Comparison of ENCODE assay signal across 8 mouse cellular contexts in the genomic region with DNA sequence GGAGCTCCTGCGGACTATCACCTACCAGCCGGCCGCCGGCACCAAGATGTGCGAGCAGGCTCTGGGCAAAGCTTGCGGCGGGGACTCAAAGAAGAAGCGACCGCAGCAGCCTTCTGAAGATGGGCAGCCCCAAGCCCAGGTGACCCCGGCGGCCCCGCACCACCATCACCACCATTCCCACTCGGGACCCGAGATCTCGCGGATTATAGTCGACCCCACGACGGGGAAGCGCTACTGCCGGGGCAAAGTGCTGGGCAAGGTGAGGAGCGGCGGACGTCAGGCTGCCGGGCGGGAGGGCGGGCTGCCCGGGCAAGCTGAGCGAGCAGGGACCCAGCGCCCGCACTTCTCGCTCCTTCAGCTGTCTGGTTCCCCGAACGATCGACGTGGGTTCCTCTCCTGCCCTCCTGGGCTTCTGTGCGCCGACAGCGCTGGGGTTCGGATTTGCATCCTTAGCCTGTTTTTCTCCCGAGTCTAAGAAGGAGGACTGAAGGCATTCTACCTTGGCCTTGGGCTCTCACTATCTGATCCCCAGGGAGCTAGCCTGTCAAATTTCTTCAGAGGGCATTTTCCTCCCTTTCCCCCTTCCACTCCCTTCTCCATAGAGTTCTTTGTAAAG. TPM values are rescaled to one million over a fixed set of nuclear protein-coding genes. Genes with fewer than 3 reads are reported as not detected.
DNase-seq lines count a peak whose midpoint lies in the region; ATAC-seq and TF ChIP-seq lines count a peak whose summit lies in the region.

No protein-coding gene starts in this region.

- H3K27ac ChIP-seq in kidney, postnatal 0 days, result peak overlapping the region; percentile 75
- peak overlapping the region; percentile 85 for H3K27ac ChIP-seq in forebrain, embryonic 14.5 days (ENCODE audit: low read depth, low read length)
- peak overlapping the region; percentile 85 for H3K27ac ChIP-seq in limb, embryonic 13.5 days
- peak overlapping the region; percentile 57; the same call in 1 of the 2 replicates for H3K27ac ChIP-seq in neural tube, embryonic 12.5 days

- H3K36me3 ChIP-seq in kidney, postnatal 0 days (ENCODE audit: insufficient read depth, low read length), result peaks cover 20% of the 10 kb centered on the region
- peaks cover 28% of the 10 kb centered on the region for H3K36me3 ChIP-seq in forebrain, embryonic 14.5 days (ENCODE audit: control insufficient read depth, insufficient read depth, low read length)
- H3K36me3 ChIP-seq in limb, embryonic 13.5 days, result peaks cover 32% of the 10 kb centered on the region
- H3K36me3 ChIP-seq in neural tube, embryonic 12.5 days, result peaks cover 26% of the 10 kb centered on the region

- DNase-seq in kidney, postnatal 0 days (ENCODE audit: low spot score), result peak; percentile 55
- DNase-seq in kidney, adult 18-20 months, result no peak
- peak; percentile 53 for DNase-seq in forebrain, embryonic 14.5 days (ENCODE audit: low spot score)
- no peak for DNase-seq in cerebellum, adult 9-11 months
- no peak for DNase-seq in thymus, postnatal 25 days

- H3K4me1 ChIP-seq in kidney, postnatal 0 days (replicated peaks; ENCODE audit: insufficient read depth, low read length), result no peaks in the 10 kb centered on the region
- H3K4me1 ChIP-seq in forebrain, embryonic 14.5 days (ENCODE audit: control insufficient read depth, insufficient read depth, low read length), result no peaks in the 10 kb centered on the region
- H3K4me1 ChIP-seq in limb, embryonic 13.5 days, result peaks cover 25% of the 10 kb centered on the region
- peaks cover 3% of the 10 kb centered on the region; the same call in 1 of the 2 replicates for H3K4me1 ChIP-seq in neural tube, embryonic 12.5 days

- H3K4me2 ChIP-seq in kidney, postnatal 0 days (ENCODE audit: low read length), result peak overlapping the region; percentile 90
- H3K4me2 ChIP-seq in forebrain, embryonic 14.5 days (ENCODE audit: low read length), result peak overlapping the region; percentile 98
- peak overlapping the region; percentile 98 for H3K4me2 ChIP-seq in limb, embryonic 13.5 days (replicated peaks)
- peak overlapping the region; percentile 97 for H3K4me2 ChIP-seq in neural tube, embryonic 12.5 days (replicated peaks)

- TF ChIP-seq CTCF in kidney, postnatal 0 days (IDR thresholded peaks at IDR 0.05; ENCODE audit: low read depth), result no peak

- peak overlapping the region; percentile 51 for H3K4me3 ChIP-seq in kidney, postnatal 0 days (replicated peaks; ENCODE audit: low read depth, low read length)
- peak overlapping the region; percentile 69 for H3K4me3 ChIP-seq in forebrain, embryonic 14.5 days (ENCODE audit: low read depth, low read length)
- peak overlapping the region; percentile 78 for H3K4me3 ChIP-seq in limb, embryonic 13.5 days
- peak overlapping the region; percentile 69 for H3K4me3 ChIP-seq in neural tube, embryonic 12.5 days

- no peaks in the 10 kb centered on the region for H3K9me3 ChIP-seq in kidney, postnatal 0 days (replicated peaks; ENCODE audit: low read length)
- H3K9me3 ChIP-seq in forebrain, embryonic 14.5 days (replicated peaks; ENCODE audit: control insufficient read depth, low read length), result no peaks in the 10 kb centered on the region
- peaks cover 5% of the 10 kb centered on the region for H3K9me3 ChIP-seq in limb, embryonic 13.5 days
- H3K9me3 ChIP-seq in neural tube, embryonic 12.5 days, result no peaks in the 10 kb centered on the region

- H3K27me3 ChIP-seq in kidney, postnatal 0 days (ENCODE audit: insufficient read depth, low read length), result no peaks in the 10 kb centered on the region
- H3K27me3 ChIP-seq in forebrain, embryonic 14.5 days (replicated peaks; ENCODE audit: control insufficient read depth, insufficient read depth, low read length), result no peaks in the 10 kb centered on the region
- H3K27me3 ChIP-seq in limb, embryonic 13.5 days, result no peaks in the 10 kb centered on the region
- no peaks in the 10 kb centered on the region for H3K27me3 ChIP-seq in neural tube, embryonic 12.5 days (replicated peaks)

- WGBS in kidney, postnatal 0 days, result under 1% methylated on average over 37 of the region's 41 CpGs
- 1% methylated on average over 32 of the region's 41 CpGs for WGBS in forebrain, embryonic 14.5 days
- WGBS in limb, embryonic 13.5 days, result under 1% methylated on average over 41 of the region's 41 CpGs
- under 1% methylated on average over 41 of the region's 41 CpGs for WGBS in neural tube, embryonic 12.5 days

- ATAC-seq in kidney, postnatal 0 days (replicated peaks; ENCODE audit: low FRiP score, low read depth), result peak; percentile 5
- ATAC-seq in activated CD4-positive, CD25-positive, alpha-beta regulatory T cell, adult 4 months, result peak; percentile 1
- peak; percentile 35 for ATAC-seq in forebrain, embryonic 14.5 days
- ATAC-seq in limb, embryonic 13.5 days (ENCODE audit: low FRiP score, low read depth), result peak; percentile 10; the same call in 1 of the 2 replicates
- peak; percentile 52 for ATAC-seq in neural tube, embryonic 12.5 days (ENCODE audit: low FRiP score, low read depth)

- H3K9ac ChIP-seq in kidney, postnatal 0 days (ENCODE audit: low read depth, low read length), result peak overlapping the region; percentile 73
- H3K9ac ChIP-seq in forebrain, embryonic 14.5 days (ENCODE audit: low read length), result peak overlapping the region; percentile 75
- H3K9ac ChIP-seq in limb, embryonic 13.5 days, result peak overlapping the region; percentile 91
- H3K9ac ChIP-seq in neural tube, embryonic 12.5 days, result peak overlapping the region; percentile 89

RNA-seq across cellular contexts. Expression of gene Plk2, which starts 0.4 kb away (rescaled TPM):
- 50.5 and 54.9 TPM in 2 replicates for polyA plus RNA-seq in kidney, postnatal 0 days (2015; fragmentation: Nextera tagmentation; extraction: Ambion mirVana)
- polyA plus RNA-seq in activated CD4-positive, CD25-positive, alpha-beta regulatory T cell, adult 4 months (2017; shearing (Covaris generic)), result 1 to 10 TPM; 2.0 to 2.4 TPM
- polyA plus RNA-seq in forebrain, embryonic 14.5 days (2014; fragmentation: Nextera tagmentation; extraction: Ambion mirVana), result 152 and 191 TPM in 2 replicates
- 180 and 193 TPM in 2 replicates for polyA plus RNA-seq in limb, embryonic 13.5 days (2015; fragmentation: Nextera tagmentation; extraction: Ambion mirVana)
- 93.3 TPM in 2 replicates for polyA plus RNA-seq in neural tube, embryonic 12.5 days (2016; fragmentation: Nextera tagmentation; extraction: Ambion mirVana)

RNA-seq across cellular contexts. Expression of gene Gapt, which starts 38.3 kb away (rescaled TPM):
- 0.06 and 0.21 TPM in 2 replicates for polyA plus RNA-seq in kidney, postnatal 0 days (2015; fragmentation: Nextera tagmentation; extraction: Ambion mirVana)
- under 1 TPM in 1 of 2 experiments, not detected in 1; 0.23 TPM for polyA plus RNA-seq in activated CD4-positive, CD25-positive, alpha-beta regulatory T cell, adult 4 months (2017; shearing (Covaris generic))
- not detected in 2 replicates for polyA plus RNA-seq in forebrain, embryonic 14.5 days (2014; fragmentation: Nextera tagmentation; extraction: Ambion mirVana)
- polyA plus RNA-seq in limb, embryonic 13.5 days (2015; fragmentation: Nextera tagmentation; extraction: Ambion mirVana), result 0.11 and 0.15 TPM in 2 replicates
- polyA plus RNA-seq in neural tube, embryonic 12.5 days (2016; fragmentation: Nextera tagmentation; extraction: Ambion mirVana), result 0.15 TPM in 1 of 2 replicates, not detected in the other

Comparison
In these comparisons a context has a peak if more than half of its experiments do, and no peak if none do; other contexts are left out.
1. DNase-seq: peak in kidney, postnatal 0 days (single experiment) and forebrain, embryonic 14.5 days (single experiment); none in kidney, adult 18-20 months (single experiment), cerebellum, adult 9-11 months (single experiment) and thymus, postnatal 25 days (single experiment).
2. ATAC-seq: peak in every context shown above with its lines; median percentile 52 in neural tube, embryonic 12.5 days; 35 in forebrain, embryonic 14.5 days; 10 in limb, embryonic 13.5 days; 5 in kidney, postnatal 0 days; 1 in activated CD4-positive, CD25-positive, alpha-beta regulatory T cell, adult 4 months.
3. RNA of gene Plk2, which starts 0.4 kb away (polyA plus RNA-seq): 180 to 193 TPM in limb, embryonic 13.5 days, 152 to 191 TPM in forebrain, embryonic 14.5 days, 93.3 TPM in neural tube, embryonic 12.5 days and 50.5 to 54.9 TPM in kidney, postnatal 0 days; 2.0 to 2.4 TPM in activated CD4-positive, CD25-positive, alpha-beta regulatory T cell, adult 4 months; every median in the first group is over 10 times any median in the second.
4. Peak in every context shown above with its lines, with median percentiles within 50 percentile points of each other: H3K27ac ChIP-seq, H3K4me2 ChIP-seq, H3K4me3 ChIP-seq and H3K9ac ChIP-seq.